Mouse (Mus musculus): ENCODE measurements around the gene Rpl15. TPM values are rescaled to one million over a fixed set of nuclear protein-coding genes. Genes with fewer than 3 reads are reported as not detected.

Gene Rpl15
- total RNA-seq (2014; rRNA removed; ENCODE audit: low replicate concordance) (517 and 617 TPM in 2 replicates), polyA plus RNA-seq (2015; fragmentation: Nextera tagmentation; extraction: Ambion mirVana) (236 and 241 TPM in 2 replicates)

- Histone ChIP-seq H3K4me2 (ENCODE audit: low read depth, low read length) (peak within 1 kb of the TSS; percentile 81), H3K4me1 (ENCODE audit: control insufficient read depth, insufficient read depth) (peaks cover 11% of the 10 kb centered on the region; the same call in 1 of the 2 replicates), H3K9ac (replicated peaks; ENCODE audit: low read depth, low read length) (peak within 1 kb of the TSS; percentile 78), H3K27ac (ENCODE audit: low read depth) (peak within 1 kb of the TSS; percentile 86), H3K36me3 (replicated peaks; ENCODE audit: control insufficient read depth, insufficient read depth, low read length) (peaks cover 17% of the 10 kb centered on the region), H3K9me3 (replicated peaks; ENCODE audit: control insufficient read depth, low read length) (no peaks in the 10 kb centered on the region), H3K27me3 (ENCODE audit: control insufficient read depth, insufficient read depth, low read length) (no peaks in the 10 kb centered on the region), H3K4me3 (ENCODE audit: low read depth, low read length) (peak within 1 kb of the TSS; percentile 76)
- under 1% methylated on average over 78 of the region's 78 CpGs for WGBS
- peak; percentile 99 for DNase-seq (ENCODE audit: low spot score)
- peak; percentile 100 for ATAC-seq (ENCODE audit: insufficient read depth, low read depth)
- no peak; the same call in 1 of the 2 replicates for TF ChIP-seq CTCF (IDR thresholded peaks at IDR 0.05; ENCODE audit: low read depth)
- no peak for TF ChIP-seq EP300 (IDR thresholded peaks at IDR 0.05; ENCODE audit: low read depth)
These were observed at the start of gene Rpl15, which contains the start of gene Nkiras1 for GRCm38 (mm10) chr14:18270529-18271441. Rpl15 (minus strand) TSS chr14:18271391. Nkiras1 (plus strand) TSS chr14:18271136.

DNA sequence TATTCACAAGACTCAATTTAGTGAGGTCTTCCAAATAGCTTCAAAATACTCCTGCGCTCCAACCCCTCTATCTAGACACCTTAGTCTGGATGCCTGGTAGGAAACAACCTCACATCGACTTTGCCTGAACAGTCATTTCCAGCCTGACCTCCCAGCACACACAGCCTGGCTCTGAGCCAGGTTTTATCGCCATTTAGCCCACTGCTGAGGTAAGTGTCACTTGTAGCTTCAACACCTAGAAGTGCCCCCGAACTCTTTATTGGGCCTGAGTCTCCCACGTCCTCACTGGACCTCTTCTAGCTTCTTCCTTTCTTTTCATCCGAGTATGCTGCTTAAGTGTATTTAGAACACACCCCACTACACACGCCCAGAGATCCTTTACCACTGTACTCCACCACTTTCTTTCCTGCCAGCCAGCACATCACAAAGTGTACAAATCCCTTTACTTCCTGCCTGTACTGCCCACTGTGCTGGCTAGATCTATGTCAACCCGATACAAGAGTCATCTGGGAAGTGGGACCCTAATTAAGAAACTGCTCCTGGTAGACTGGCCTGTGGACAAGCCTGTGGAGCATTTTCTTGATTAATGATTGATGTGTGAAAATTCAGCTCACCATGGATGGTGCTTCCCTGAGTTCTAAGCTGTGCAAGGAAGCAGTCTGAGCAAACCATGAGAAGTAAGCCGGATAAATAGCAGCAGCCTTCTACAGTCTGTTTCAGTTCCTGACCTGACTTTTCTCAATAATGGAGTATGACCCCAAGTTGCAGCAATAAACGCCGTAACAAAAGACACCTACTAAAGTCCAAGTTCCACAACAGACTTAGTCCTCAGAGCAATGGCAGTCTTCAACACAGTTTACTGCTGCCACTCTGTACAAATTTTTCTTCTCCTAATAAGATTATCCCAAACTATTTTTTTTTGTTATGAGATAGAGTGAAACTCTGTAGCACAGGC lies 46.5 kb upstream of the Rpl15 start:
- DNase-seq (ENCODE audit: low spot score) (peak; percentile 60), ATAC-seq (ENCODE audit: insufficient read depth, low read depth) (peak; percentile 74)
- TF ChIP-seq CTCF (IDR thresholded peaks at IDR 0.05; ENCODE audit: low read depth) (no peak), EP300 (IDR thresholded peaks at IDR 0.05; ENCODE audit: low read depth) (no peak)
- Histone ChIP-seq H3K9me3 (replicated peaks; ENCODE audit: control insufficient read depth, low read length) (no peaks in the 10 kb centered on the region), H3K4me3 (ENCODE audit: low read depth, low read length) (no peak overlapping the region), H3K4me1 (ENCODE audit: control insufficient read depth, insufficient read depth) (peaks cover 5% of the 10 kb centered on the region; the same call in 1 of the 2 replicates), H3K27ac (ENCODE audit: low read depth) (no peak overlapping the region), H3K4me2 (ENCODE audit: low read depth, low read length) (peak overlapping the region; percentile 30), H3K9ac (replicated peaks; ENCODE audit: low read depth, low read length) (no peak overlapping the region), H3K36me3 (replicated peaks; ENCODE audit: control insufficient read depth, insufficient read depth, low read length) (0 out of 2 replicates have a peak, but pooled peaks cover 4% of the 10 kb centered on the region), H3K27me3 (ENCODE audit: control insufficient read depth, insufficient read depth, low read length) (no peaks in the 10 kb centered on the region)
- 37% methylated on average over 11 of the region's 11 CpGs for WGBS

DNA sequence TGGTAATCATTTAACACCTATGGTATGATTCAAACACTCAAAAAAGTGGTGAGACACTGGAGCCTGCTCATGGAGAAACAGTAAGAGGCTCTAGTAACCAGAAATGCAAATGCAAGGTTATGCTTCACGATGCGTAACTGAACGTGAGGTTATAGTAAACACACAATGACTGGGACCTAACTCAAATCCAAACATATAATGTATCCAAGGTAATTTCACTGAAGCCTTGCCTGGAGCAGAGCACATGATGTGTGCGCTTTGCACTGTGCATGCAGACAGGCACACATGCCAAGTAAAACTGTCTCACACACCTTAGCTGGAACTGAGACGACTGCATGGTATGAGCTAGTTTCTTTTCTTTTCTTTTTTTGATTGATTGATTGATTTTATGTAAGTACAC lies 33.0 kb upstream of the Rpl15 start:
- Histone ChIP-seq H3K4me1 (ENCODE audit: control insufficient read depth, insufficient read depth) (peaks cover 32% of the 10 kb centered on the region), H3K27ac (ENCODE audit: low read depth) (peak overlapping the region; percentile 43; the same call in 1 of the 2 replicates), H3K9me3 (replicated peaks; ENCODE audit: control insufficient read depth, low read length) (no peaks in the 10 kb centered on the region), H3K4me3 (ENCODE audit: low read depth, low read length) (no peak overlapping the region), H3K36me3 (replicated peaks; ENCODE audit: control insufficient read depth, insufficient read depth, low read length) (no peaks in the 10 kb centered on the region), H3K9ac (replicated peaks; ENCODE audit: low read depth, low read length) (no peak overlapping the region), H3K4me2 (ENCODE audit: low read depth, low read length) (no peak overlapping the region), H3K27me3 (ENCODE audit: control insufficient read depth, insufficient read depth, low read length) (no peaks in the 10 kb centered on the region)
- DNase-seq (ENCODE audit: low spot score) = no peak
- TF ChIP-seq CTCF (IDR thresholded peaks at IDR 0.05; ENCODE audit: low read depth) (no peak), EP300 (IDR thresholded peaks at IDR 0.05; ENCODE audit: low read depth) (no peak)
- 92% methylated on average over 5 of the region's 5 CpGs for WGBS
- no peak for ATAC-seq (ENCODE audit: insufficient read depth, low read depth)

DNA sequence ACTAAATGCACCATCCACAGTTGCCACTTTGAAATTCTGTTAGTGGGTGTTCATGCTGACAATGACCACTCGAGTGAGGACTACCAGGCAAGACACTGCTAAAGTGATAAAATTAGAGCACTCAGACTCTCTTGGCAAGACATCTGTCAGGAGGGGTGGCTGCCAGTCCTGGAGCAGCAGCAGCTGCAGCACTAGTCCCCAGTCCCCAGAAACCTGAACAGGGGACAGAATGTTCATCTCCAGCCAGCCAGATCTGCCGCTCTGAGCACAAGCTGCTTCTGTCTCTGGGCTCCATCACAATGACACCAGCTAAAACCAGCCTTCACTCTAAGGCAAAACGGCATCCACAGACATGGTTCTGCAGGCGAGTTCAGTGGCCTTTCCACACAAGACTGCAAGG lies 32.1 kb upstream of the Rpl15 start:
- H3K9ac ChIP-seq (replicated peaks; ENCODE audit: low read depth, low read length) = no peak overlapping the region
- TF ChIP-seq CTCF (IDR thresholded peaks at IDR 0.05; ENCODE audit: low read depth) (no peak), EP300 (IDR thresholded peaks at IDR 0.05; ENCODE audit: low read depth) (no peak)

DNA sequence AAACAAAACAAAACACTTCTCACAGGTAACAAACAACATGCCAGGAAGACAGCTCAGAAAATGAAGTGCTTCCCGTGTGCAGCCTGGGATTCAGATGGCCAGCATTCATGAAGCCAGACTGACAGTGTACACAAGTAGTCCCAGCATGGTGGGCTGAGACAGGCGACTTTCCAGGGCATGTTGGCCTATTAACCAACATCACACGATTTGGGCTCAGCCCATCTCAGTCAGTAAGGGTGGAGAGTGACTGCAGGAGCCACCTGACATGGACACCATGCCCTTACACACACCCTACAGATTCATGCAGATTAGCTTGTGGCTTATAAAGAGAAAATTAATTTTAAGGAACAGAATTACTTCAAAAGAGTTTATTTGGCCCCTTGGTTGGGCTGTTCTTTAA lies 31.6 kb upstream of the Rpl15 start:
- H3K9me3 ChIP-seq (replicated peaks; ENCODE audit: control insufficient read depth, low read length) = no peaks in the 10 kb centered on the region
- TF ChIP-seq CTCF (IDR thresholded peaks at IDR 0.05; ENCODE audit: low read depth) (no peak), EP300 (IDR thresholded peaks at IDR 0.05; ENCODE audit: low read depth) (no peak)
- ATAC-seq (ENCODE audit: insufficient read depth, low read depth) (no peak), DNase-seq (ENCODE audit: low spot score) (no peak)
- 0 out of 2 replicates have a peak, but pooled peaks cover 3% of the 10 kb centered on the region for H3K36me3 ChIP-seq (replicated peaks; ENCODE audit: control insufficient read depth, insufficient read depth, low read length)
- H3K4me1 ChIP-seq (ENCODE audit: control insufficient read depth, insufficient read depth) = peaks cover 32% of the 10 kb centered on the region
- H3K4me3 ChIP-seq (ENCODE audit: low read depth, low read length) = no peak overlapping the region
- 58% methylated on average over 3 of the region's 3 CpGs for WGBS
- H3K27me3 ChIP-seq (ENCODE audit: control insufficient read depth, insufficient read depth, low read length) = no peaks in the 10 kb centered on the region
- peak overlapping the region; percentile 43; the same call in 1 of the 2 replicates for H3K27ac ChIP-seq (ENCODE audit: low read depth)
- H3K4me2 ChIP-seq (ENCODE audit: low read depth, low read length) = no peak overlapping the region
- no peak overlapping the region for H3K9ac ChIP-seq (replicated peaks; ENCODE audit: low read depth, low read length)

More for the DNA sequence above, 32.1 kb upstream of the Rpl15 start:
- no peaks in the 10 kb centered on the region for H3K27me3 ChIP-seq (ENCODE audit: control insufficient read depth, insufficient read depth, low read length)
- H3K9me3 ChIP-seq (replicated peaks; ENCODE audit: control insufficient read depth, low read length) = no peaks in the 10 kb centered on the region
- H3K36me3 ChIP-seq (replicated peaks; ENCODE audit: control insufficient read depth, insufficient read depth, low read length) = 0 out of 2 replicates have a peak, but pooled peaks cover 3% of the 10 kb centered on the region
- H3K4me1 ChIP-seq (ENCODE audit: control insufficient read depth, insufficient read depth) = peaks cover 32% of the 10 kb centered on the region
- ATAC-seq (ENCODE audit: insufficient read depth, low read depth) = peak; percentile 85
- peak overlapping the region; percentile 5; the same call in 1 of the 2 replicates for H3K4me2 ChIP-seq (ENCODE audit: low read depth, low read length)
- H3K27ac ChIP-seq (ENCODE audit: low read depth) = peak overlapping the region; percentile 43
- peak; percentile 69 for DNase-seq (ENCODE audit: low spot score)
- 33% methylated on average over 4 of the region's 4 CpGs for WGBS
- H3K4me3 ChIP-seq (ENCODE audit: low read depth, low read length) = no peak overlapping the region
